In the genomic region with DNA sequence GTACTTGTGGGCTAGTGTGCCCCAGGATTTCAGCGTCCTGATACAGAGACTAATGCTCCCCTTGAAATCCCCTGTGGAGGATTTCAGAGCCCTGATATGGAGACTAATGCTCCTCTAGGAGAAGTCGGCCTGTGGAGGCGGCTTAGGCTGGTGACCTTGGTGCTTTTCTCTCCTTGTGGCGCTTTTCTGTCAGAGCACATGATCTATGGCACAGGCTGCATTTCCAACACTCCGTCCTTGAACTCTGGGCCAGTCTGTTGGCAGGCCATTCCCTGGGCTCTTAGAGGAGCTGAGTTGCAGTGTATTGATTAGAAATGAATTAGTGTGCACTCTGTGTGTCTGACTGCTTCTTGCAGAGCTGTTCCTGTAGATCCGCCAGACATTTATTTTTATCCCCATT, we compare ENCODE assay signal across 12 mouse cellular contexts. TPM values are rescaled to one million over a fixed set of nuclear protein-coding genes. Genes with fewer than 3 reads are reported as not detected.
A peak's percentile ranks its signal among the peaks of the same experiment; 100 is the strongest.
DNase-seq lines count a peak whose midpoint lies in the region; ATAC-seq and TF ChIP-seq lines count a peak whose summit lies in the region.
"Had no signal": no experiment of that assay in that cellular context is flagged by ENCODE, and none has a peak within 500 bp of the region (broad histone marks: within the 10 kb centered on the region; RNA-seq: fewer than 3 reads in every experiment).

No protein-coding gene starts in this region.

- H3K4me1 ChIP-seq in heart, embryonic 12.5 days (replicated peaks): peaks cover 18% of the 10 kb centered on the region
- H3K4me1 ChIP-seq in olfactory bulb, adult 2 months (ENCODE audit: control insufficient read depth, insufficient read depth, low read length): peaks cover 4% of the 10 kb centered on the region; the same call in 1 of the 2 replicates
- H3K4me1 ChIP-seq: forebrain, embryonic 13.5 days had no signal

- intact Hi-C loops in left cerebral cortex, postnatal 25 days (cut with DNase I): no loop called here

- 0 out of 2 replicates have a peak, but pooled peaks cover 3% of the 10 kb centered on the region for H3K36me3 ChIP-seq in heart, embryonic 12.5 days
- H3K36me3 ChIP-seq: liver, embryonic 15.5 days had no signal

- 52% methylated on average over 6 of the region's 6 CpGs for WGBS in heart, embryonic 12.5 days
- 77% methylated on average over 6 of the region's 6 CpGs for WGBS in olfactory bulb, adult 2 months

- no peak for ATAC-seq in heart, embryonic 12.5 days (ENCODE audit: insufficient number of reproducible peaks, low FRiP score)
- no peak for ATAC-seq in activated CD4-positive, CD25-positive, alpha-beta regulatory T cell, adult 4 months
- ATAC-seq: forebrain, embryonic 13.5 days had no signal

- H3K27ac ChIP-seq in heart, embryonic 12.5 days (ENCODE audit: poor library complexity, severe bottlenecking): peak overlapping the region; percentile 82
- H3K27ac ChIP-seq in olfactory bulb, adult 2 months (ENCODE audit: insufficient read depth, low read depth, low read length): 0 out of 2 replicates have a peak overlapping the region, but pooled peaks have one; percentile 21
- H3K27ac ChIP-seq: forebrain, embryonic 13.5 days; liver, embryonic 15.5 days had no signal

- no peaks in the 10 kb centered on the region for H3K27me3 ChIP-seq in heart, embryonic 12.5 days (replicated peaks)
- H3K27me3 ChIP-seq: forebrain, embryonic 13.5 days; liver, embryonic 15.5 days had no signal

- peak overlapping the region; percentile 51 for H3K9ac ChIP-seq in heart, embryonic 12.5 days
- H3K9ac ChIP-seq: forebrain, embryonic 13.5 days; liver, embryonic 15.5 days had no signal

- DNase-seq in left cerebral cortex, postnatal 25 days (ENCODE audit: low spot score in 2 of 2): peak; percentile 14 to 28
- no peak for DNase-seq in left cerebral cortex, adult 11 months (ENCODE audit: low spot score)
- peak; percentile 71 for DNase-seq in adrenal gland, postnatal 25 days
- no peak for DNase-seq in cerebellum, adult 18-20 months
- DNase-seq: embryo, embryonic 11 days; layer of hippocampus, postnatal 36 days; thymus, postnatal 36 days had no signal

- no peak for TF ChIP-seq CTCF in olfactory bulb, adult 2 months (IDR thresholded peaks at IDR 0.05; ENCODE audit: insufficient read depth, low read depth, low read length)

- H3K9me3 ChIP-seq in heart, embryonic 12.5 days (replicated peaks): no peaks in the 10 kb centered on the region
- H3K9me3 ChIP-seq: forebrain, embryonic 13.5 days; liver, embryonic 15.5 days had no signal

- no peak overlapping the region for H3K4me2 ChIP-seq in heart, embryonic 12.5 days
- H3K4me2 ChIP-seq: forebrain, embryonic 13.5 days; liver, embryonic 15.5 days had no signal

- no peak for TF ChIP-seq POLR2A in olfactory bulb, adult 2 months (IDR thresholded peaks at IDR 0.05; ENCODE audit: insufficient read depth, low read depth, low read length)

- no peak overlapping the region for H3K4me3 ChIP-seq in heart, embryonic 12.5 days
- no peak overlapping the region for H3K4me3 ChIP-seq in olfactory bulb, adult 2 months (ENCODE audit: insufficient read depth, low read depth, low read length)
- H3K4me3 ChIP-seq: forebrain, embryonic 13.5 days; liver, embryonic 15.5 days had no signal

RNA-seq across cellular contexts. Expression of gene Kif3b, which starts 14.0 kb away (rescaled TPM):
- 10 to 100 TPM; 59.3 to 60.2 TPM for total RNA-seq in left cerebral cortex, postnatal 25 days (2021)
- 31.8 and 34.4 TPM in 2 replicates for total RNA-seq in adrenal gland, postnatal 25 days (2021)
- polyA plus RNA-seq in heart, embryonic 12.5 days (2016; fragmentation: Nextera tagmentation; extraction: Ambion mirVana): 5.0 and 5.5 TPM in 2 replicates
- not detected in 2 replicates for polyA plus RNA-seq in olfactory bulb, adult 2 months (2012; ENCODE audit: insufficient read depth, insufficient read length, low replicate concordance, missing spikeins)
- polyA plus RNA-seq in activated CD4-positive, CD25-positive, alpha-beta regulatory T cell, adult 4 months (2017; shearing (Covaris generic)): 10 to 100 TPM in 1 of 2 experiments, 1 to 10 TPM in 1; 9.4 to 11.1 TPM

RNA-seq across cellular contexts. Expression of gene Asxl1, which starts 40.4 kb away (rescaled TPM):
- total RNA-seq in left cerebral cortex, postnatal 25 days (2021): 10 to 100 TPM; 33.9 to 36.3 TPM
- total RNA-seq in adrenal gland, postnatal 25 days (2021): 32.4 and 38.4 TPM in 2 replicates
- polyA plus RNA-seq in heart, embryonic 12.5 days (2016; fragmentation: Nextera tagmentation; extraction: Ambion mirVana): 14.4 TPM in 2 replicates
- 329 TPM in 1 of 2 replicates, not detected in the other for polyA plus RNA-seq in olfactory bulb, adult 2 months (2012; ENCODE audit: insufficient read depth, insufficient read length, low replicate concordance, missing spikeins)
- polyA plus RNA-seq in activated CD4-positive, CD25-positive, alpha-beta regulatory T cell, adult 4 months (2017; shearing (Covaris generic)): 10 to 100 TPM; 13.9 to 20.4 TPM

Comparison
In these comparisons a context has a peak if more than half of its experiments do, and no peak if none do; other contexts are left out.
1. DNase-seq: peak in left cerebral cortex, postnatal 25 days (2 of 2) and adrenal gland, postnatal 25 days (single experiment); none in left cerebral cortex, adult 11 months (single experiment) and cerebellum, adult 18-20 months (0 of 2).